Mouse (Mus musculus): ENCODE results near the gene Celf3.

GRCm38 (mm10) chr3:94457055-94457454 lies 21.0 kb upstream of the Celf3 start:
- TF ChIP-seq CTCF (IDR thresholded peaks at IDR 0.05; ENCODE audit: low read depth, low read length) (no peak), GATA1 (IDR thresholded peaks at IDR 0.05; ENCODE audit: borderline replicate concordance, low read length) (no peak), POLR2AphosphoS5 (IDR thresholded peaks at IDR 0.05; ENCODE audit: insufficient replicate concordance, low read depth, low read length) (no peak), GATA2 (IDR thresholded peaks at IDR 0.05; ENCODE audit: borderline replicate concordance, low read depth, low read length) (no peak), TAL1 (conservative IDR thresholded peaks at IDR 0.05; ENCODE audit: low read depth, low read length) (no peak)

Measured in G1E (cell line).